Mouse (Mus musculus) kidney, adult 18-20 months (tissue): ENCODE measurements around the gene Zdhhc23.

ENCODE experiments used
- DNase-seq: peaks from one replicate; pipeline ENCODE4 v3.0.0; 2021

The Zdhhc23 gene

GRCm38 (mm10) chr16:43965781-43966389, 13.7 kb downstream of the Zdhhc23 start:
- no peak for DNase-seq

- no peak for DNase-seq
These were observed 15.8 kb downstream of the Zdhhc23 start for GRCm38 (mm10) chr16:43963780-43964179.

- DNase-seq = no peak
These were observed 16.3 kb downstream of the Zdhhc23 start for GRCm38 (mm10) chr16:43963291-43963690.

DNA sequence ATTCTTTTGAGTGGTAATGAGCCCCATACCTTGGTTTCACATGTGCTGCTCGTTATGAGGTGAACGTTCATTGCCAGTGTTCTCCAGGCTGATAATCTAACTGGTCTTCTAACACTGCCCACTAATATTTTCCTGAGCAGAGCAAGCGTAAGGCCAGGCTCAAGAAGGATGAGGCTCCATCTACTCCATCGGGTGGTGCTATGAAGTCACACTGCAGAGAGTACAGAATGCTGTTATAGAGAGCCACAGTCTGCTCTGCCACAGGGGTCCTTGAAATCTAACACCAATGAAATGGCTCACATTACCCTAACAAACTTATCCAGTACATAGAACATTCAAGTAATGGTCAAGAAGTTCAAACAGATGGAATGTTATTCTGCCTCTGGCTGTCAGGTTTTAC, 21.6 kb downstream of the Zdhhc23 start:
- no peak for DNase-seq

DNA sequence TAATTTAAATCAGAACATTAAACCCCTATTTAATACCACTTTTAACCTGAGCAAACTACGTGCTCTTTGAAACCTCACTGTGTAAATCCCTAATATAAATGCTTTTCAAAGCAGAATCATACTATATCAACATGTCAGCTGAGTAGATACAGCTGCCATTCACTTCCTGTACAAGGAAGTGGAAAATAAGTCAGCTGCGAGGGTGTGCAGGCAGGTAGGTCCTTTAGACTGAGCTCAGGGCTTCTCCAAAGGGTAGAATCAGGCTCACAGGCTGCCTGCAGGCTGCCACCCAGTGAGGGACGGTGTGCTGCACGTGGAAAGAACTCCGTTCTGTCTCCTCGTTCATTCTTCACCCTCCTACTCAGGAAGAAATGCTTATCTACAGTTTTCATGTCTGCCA, 24.7 kb downstream of the Zdhhc23 start:
- no peak for DNase-seq

DNA sequence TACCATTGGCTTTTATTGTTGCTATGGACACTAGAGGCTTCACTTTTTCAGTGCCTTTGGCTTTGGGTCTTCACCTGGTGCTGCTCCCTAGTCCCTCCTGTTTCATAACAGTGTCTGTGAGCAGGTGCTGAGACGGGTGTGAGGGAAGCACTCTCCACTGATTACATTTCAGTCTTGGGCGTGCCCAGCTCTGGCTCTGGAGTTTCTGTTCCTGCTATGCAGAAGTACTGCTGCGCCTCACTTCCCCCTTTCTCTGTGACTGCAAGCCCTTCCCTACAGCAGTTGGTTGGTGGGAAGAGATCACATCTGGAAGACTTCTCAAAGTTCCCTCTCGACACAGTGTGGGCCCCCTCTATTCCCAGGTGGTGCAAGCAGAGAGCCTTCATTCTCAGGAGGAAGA, 28.0 kb downstream of the Zdhhc23 start:
- no peak for DNase-seq

GRCm38 (mm10) chr16:43945869-43946268, 33.7 kb downstream of the Zdhhc23 start:
- no peak for DNase-seq

DNA sequence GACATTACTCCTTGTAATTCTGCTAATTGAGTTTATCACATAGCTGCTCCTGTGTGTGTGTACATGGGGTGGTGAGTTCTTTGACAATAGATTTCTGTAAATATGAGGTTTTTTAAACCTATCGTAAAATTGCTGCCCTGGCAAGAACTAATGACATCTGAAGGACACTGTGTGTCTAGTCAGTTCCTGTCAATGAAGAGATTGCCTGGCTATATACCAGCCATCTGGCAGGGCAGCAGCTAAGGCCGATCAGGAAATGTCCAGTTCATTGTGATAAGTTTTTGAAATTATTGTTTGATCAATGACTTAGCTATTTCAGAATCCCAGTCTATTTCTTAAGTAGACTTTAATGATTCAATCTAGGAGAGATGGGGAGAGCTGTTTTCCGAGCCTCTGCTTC, 34.2 kb downstream of the Zdhhc23 start:
- no peak for DNase-seq

DNA sequence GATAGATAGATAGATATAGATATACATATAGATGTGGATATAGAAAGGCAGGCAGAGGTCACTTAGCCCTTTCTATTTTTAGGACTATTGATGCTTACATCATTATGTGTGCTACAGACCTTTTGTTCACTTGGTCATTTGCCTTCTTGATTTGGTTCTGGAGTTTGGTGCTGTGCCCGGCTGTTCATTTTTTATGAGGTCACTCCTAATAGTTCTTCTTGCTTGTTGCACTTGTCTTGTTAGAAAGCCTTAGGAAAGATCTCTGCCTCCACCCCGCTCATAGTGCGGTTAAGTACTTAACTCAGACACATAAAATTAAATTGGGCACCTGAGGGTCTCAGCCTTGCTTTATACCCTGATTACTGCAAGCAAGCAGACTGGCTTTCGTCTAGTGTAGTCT, 38.7 kb downstream of the Zdhhc23 start:
- DNase-seq = no peak

DNA sequence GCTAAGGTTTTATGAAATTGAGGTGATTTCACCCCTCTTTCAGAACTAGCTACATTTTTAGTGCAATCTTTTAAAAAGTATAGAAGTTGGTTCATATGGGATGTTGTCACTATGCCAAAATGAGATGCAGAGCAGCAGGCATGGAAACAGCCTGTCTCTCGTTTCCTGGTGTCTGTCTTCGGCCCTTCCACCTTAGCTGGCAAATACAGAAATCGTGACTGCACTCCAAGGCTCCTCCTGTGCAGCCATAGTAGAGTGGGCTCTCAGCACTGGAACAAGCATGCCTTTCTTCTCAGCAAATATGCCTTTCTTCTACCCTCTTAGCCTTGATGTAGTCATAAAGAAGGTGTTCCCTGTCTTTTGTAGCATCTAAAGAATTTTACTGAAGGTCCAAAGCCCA, 43.7 kb downstream of the Zdhhc23 start:
- DNase-seq = no peak

- DNase-seq = no peak
These were observed 44.2 kb downstream of the Zdhhc23 start for GRCm38 (mm10) chr16:43935367-43935766.

DNA sequence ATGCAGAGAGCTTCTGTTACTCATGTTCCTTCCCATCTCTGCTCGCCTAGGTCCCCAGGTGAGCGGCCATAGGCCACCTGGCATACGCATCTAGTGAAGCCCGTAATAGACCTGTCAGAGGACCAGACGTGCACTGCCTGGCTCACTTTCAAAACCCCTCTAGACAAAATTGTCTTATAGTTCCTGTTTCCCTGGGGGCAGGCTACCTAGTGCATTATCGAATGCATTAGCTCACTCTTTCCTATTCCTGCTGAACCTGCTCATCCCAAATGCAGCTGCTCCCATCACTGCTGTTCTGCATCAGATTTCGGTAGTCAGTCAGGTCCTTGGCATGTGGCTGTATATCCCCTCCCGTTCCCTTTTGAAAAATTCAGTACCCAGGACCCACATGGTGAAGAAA, 44.7 kb downstream of the Zdhhc23 start:
- no peak for DNase-seq

GRCm38 (mm10) chr16:43933041-43933440, 46.5 kb downstream of the Zdhhc23 start:
- DNase-seq = no peak

DNA sequence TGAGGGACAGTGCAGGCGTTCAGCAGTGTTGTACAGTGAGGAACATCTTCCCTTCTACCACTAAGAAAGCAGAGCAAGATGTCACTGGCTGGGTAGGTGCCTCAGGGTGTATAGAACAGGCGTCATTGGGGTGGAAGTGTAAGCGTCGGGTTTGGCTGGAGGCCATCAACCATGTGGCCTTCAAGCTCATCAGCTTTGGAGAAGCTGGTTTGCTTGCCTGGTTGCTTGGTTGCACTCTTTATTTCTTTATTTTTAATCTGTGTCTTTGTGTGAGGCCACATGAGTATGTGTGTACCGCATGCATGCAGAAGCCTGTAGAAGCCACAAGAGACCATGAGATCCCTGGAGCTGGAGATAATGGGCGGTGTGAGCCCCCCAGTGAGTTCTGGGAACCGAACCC, 47.3 kb downstream of the Zdhhc23 start:
- DNase-seq = no peak

GRCm38 (mm10) chr16:43931502-43931901, 48.1 kb downstream of the Zdhhc23 start:
- no peak for DNase-seq

DNA sequence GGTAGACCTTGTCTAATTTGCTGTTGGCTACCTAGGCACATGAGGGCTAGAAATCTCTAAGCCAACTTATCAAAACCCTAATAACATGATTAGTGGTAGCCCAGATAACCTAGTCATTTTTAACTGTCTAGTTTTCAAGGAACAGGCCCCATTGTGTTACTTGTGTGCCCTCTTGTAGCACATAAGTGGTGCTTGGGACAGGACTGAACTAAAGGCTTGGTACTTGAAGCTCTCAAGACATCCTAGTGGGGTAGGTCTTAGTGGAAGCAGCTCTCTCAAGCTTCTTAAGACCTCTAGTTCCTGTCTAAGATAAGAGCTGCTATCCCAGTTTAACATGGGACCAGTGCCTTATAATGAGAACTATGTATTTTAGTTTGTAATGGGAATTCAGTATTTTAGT, 49.0 kb downstream of the Zdhhc23 start:
- DNase-seq = no peak

DNA sequence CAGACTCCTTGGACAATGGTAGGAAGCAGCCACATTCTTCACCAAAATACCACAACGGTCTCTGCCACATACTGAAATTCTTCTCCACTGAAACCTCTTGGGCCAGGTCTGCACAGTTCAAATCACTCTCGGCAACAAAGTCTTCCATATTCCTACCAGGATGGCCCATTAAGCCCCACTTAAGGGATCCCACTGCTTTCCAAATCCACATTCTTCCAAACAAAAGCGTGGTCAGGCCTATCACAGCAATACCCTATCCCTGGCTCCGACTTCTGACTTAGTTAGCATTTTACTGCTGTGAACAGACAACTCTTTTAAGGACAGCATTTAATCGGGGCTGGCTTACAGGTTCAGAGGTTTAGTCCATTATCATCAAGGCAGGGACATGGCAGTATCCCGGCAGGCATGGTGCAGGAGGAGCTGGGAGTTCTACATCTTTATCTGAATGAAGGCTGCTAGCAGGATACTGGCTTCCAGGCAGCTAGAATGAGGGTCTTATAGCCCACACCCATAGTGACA, 53.2 kb downstream of the Zdhhc23 start, which contains the start of gene Qtrt2:
Gene Qtrt2 (minus strand): TSS at position 469 of the 519 bp plus-strand sequence.
- DNase-seq = no peak

- DNase-seq = no peak
These were observed 53.7 kb downstream of the Zdhhc23 start for GRCm38 (mm10) chr16:43925846-43926245.

DNA sequence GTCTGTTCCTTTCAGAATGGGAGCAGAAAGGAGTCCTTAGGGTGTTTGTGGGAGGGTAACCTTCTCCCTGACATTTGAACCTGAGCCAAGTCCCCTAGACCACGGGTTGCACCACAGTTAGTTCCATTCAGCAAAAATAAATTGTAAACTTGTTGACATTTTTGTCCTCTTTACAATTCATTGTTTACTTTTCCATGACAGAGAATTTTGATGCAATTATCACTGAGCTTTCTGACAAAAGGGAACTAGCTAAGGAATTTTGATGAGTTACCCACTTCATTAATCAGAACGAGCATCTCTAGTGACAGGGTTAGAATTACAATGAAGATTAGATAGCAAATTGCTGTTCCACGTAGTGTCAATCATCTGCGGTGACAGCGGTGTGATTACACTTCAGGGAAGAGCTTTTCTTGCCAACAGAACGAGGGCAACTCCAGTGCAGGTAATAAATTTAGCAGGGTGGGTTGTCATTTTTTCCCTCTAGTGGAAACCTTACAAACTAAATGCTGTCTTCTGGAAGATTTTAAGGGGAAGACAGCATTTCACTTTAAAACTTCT, 54.5 kb downstream of the Zdhhc23 start:
- DNase-seq = no peak

DNA sequence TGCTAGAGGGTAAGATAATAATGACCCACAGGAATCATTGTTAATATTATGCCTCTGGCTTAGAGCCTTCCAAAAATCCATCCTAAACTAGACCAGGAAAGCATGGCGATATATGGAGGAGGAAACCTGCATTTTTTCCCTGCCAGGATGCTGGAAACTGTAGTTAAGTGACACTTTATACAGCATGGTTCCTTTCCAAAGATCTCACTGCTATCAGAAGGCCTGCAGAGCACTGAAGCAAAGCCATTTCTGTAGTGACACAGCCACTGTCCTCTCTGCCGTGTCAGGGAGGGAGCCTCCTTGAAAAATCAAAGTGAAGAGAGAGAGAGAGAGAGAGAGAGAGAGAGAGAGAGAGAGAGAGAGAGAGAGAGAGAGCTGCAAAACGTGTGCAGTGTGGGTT, 57.0 kb downstream of the Zdhhc23 start:
- no peak for DNase-seq

- no peak for DNase-seq
These were observed 57.6 kb downstream of the Zdhhc23 start for GRCm38 (mm10) chr16:43922024-43922423.

DNA sequence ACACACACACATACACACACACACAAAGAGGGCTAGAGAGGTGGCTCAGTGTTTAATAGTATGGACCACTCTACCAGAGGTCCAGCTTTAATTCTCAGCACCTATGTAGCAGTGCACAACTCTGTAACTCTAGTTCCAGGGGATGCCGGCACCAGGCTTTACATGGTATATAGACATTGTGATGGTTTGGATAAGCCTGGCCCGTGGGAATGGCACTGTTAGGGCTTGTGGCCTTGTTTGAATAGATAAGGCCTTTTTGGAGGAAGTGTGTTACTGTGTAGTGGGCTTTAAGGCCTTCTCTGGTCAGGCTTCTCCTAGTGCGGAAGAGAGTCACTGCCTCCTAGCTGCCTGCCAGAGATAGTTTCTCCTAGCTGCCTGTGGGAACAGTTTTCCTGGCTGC, 60.7 kb downstream of the Zdhhc23 start:
- DNase-seq = no peak
